In the genomic region with DNA sequence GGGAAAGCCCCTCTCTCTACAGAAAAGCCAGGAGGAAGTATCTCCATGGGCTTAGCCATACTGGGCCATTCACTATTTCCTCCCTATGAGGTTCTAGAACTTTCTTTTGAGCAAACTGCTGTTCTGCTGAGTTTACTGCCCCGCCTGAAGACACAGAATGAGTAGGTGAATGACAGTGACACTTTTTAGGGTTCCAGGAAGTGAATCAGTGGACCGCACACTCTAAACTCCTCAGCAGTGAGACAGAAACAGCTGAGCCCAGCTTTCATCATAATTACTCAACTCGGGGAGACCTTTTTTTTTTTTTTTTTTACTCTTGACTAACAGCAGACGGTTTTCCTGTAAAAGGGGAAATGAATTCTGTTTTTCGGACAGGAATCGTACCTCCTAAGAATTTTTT, we compare ENCODE assay signal across 11 mouse cellular contexts. TPM values are rescaled to one million over a fixed set of nuclear protein-coding genes. Genes with fewer than 3 reads are reported as not detected.
DNase-seq lines count a peak whose midpoint lies in the region; ATAC-seq lines count a peak whose summit lies in the region.
"Had no signal": no experiment of that assay in that cellular context is flagged by ENCODE, and none has a peak within 500 bp of the region (broad histone marks: within the 10 kb centered on the region; RNA-seq: fewer than 3 reads in every experiment).

No protein-coding gene starts in this region.

- H3K4me3 ChIP-seq in kidney, embryonic 16.5 days (ENCODE audit: low read length) = no peak overlapping the region
- H3K4me3 ChIP-seq: lung, embryonic 15.5 days had no signal

- no peak overlapping the region for H3K4me2 ChIP-seq in kidney, embryonic 16.5 days (replicated peaks; ENCODE audit: low read depth, low read length)
- H3K4me2 ChIP-seq: lung, embryonic 15.5 days had no signal

- ATAC-seq in kidney, embryonic 16.5 days (ENCODE audit: low FRiP score, low TSS enrichment) = no peak
- peak; percentile 87 for ATAC-seq in common myeloid progenitor, adult 5-6 weeks (replicated peaks; ENCODE audit: low read depth, poor library complexity, severe bottlenecking)
- peak; percentile 89 for ATAC-seq in megakaryocyte, adult 5-6 weeks (ENCODE audit: poor library complexity, severe bottlenecking)
- ATAC-seq in erythroblast, adult 5-6 weeks (replicated peaks; ENCODE audit: low FRiP score, poor library complexity, severe bottlenecking) = no peak

- no peak for DNase-seq in kidney, postnatal 25 days
- DNase-seq in A20 (ENCODE audit: low read depth, low spot score) = peak; percentile 46
- no peak for DNase-seq in ovary, postnatal 10 days (ENCODE audit: low spot score)
- no peak for DNase-seq in adrenal gland, postnatal 10 days
- DNase-seq: kidney, adult 2 months; thymus, adult 2 months had no signal

- peaks cover 34% of the 10 kb centered on the region for H3K4me1 ChIP-seq in kidney, embryonic 16.5 days (ENCODE audit: insufficient read depth, low read length)

- H3K27ac ChIP-seq in kidney, embryonic 16.5 days (ENCODE audit: low read length) = peak overlapping the region; percentile 51; the same call in 1 of the 2 replicates
- H3K27ac ChIP-seq: lung, embryonic 15.5 days had no signal

- no peaks in the 10 kb centered on the region for H3K9me3 ChIP-seq in kidney, embryonic 16.5 days (ENCODE audit: low read length)
- H3K9me3 ChIP-seq: lung, embryonic 15.5 days had no signal

- H3K27me3 ChIP-seq in kidney, embryonic 16.5 days (ENCODE audit: insufficient read depth, low read length) = no peaks in the 10 kb centered on the region
- H3K27me3 ChIP-seq: lung, embryonic 15.5 days had no signal

- no peaks in the 10 kb centered on the region for H3K36me3 ChIP-seq in kidney, embryonic 16.5 days (ENCODE audit: insufficient read depth, low read length)
- H3K36me3 ChIP-seq: lung, embryonic 15.5 days had no signal

- no peak overlapping the region for H3K9ac ChIP-seq in kidney, embryonic 16.5 days (replicated peaks; ENCODE audit: low read length)
- H3K9ac ChIP-seq: lung, embryonic 15.5 days had no signal

- WGBS in kidney, embryonic 16.5 days = 40% methylated on average over 6 of the region's 6 CpGs

RNA-seq across cellular contexts. Expression of a gene that starts 10.9 kb away (rescaled TPM):
- polyA plus RNA-seq in kidney, embryonic 16.5 days (2015; fragmentation: Nextera tagmentation; extraction: Ambion mirVana) = 47.5 and 48.2 TPM in 2 replicates
- not detected in 2 replicates for total RNA-seq in common myeloid progenitor, adult 5-6 weeks (2017)
- 0.27 and 0.84 TPM in 2 replicates for total RNA-seq in megakaryocyte, adult 5-6 weeks (2015)
- not detected in 2 replicates for total RNA-seq in megakaryocyte, adult 5-6 weeks (2017)
- total RNA-seq in erythroblast, adult 5-6 weeks (2015; ENCODE audit: low replicate concordance) = 0.84 TPM in 1 of 2 replicates, not detected in the other
- 0.42 TPM in 1 of 2 replicates, not detected in the other for total RNA-seq in erythroblast, adult 5-6 weeks (2017; ENCODE audit: low replicate concordance)
- total RNA-seq in adrenal gland, postnatal 10 days (2021) = 10 to 100 TPM in 1 of 2 experiments, 1 to 10 TPM in 1; 9.3 to 11.1 TPM

Comparison
In these comparisons a context has a peak if more than half of its experiments do, and no peak if none do; other contexts are left out.
1. ATAC-seq: peak in common myeloid progenitor, adult 5-6 weeks (single experiment) and megakaryocyte, adult 5-6 weeks (single experiment); none in kidney, embryonic 16.5 days (single experiment) and erythroblast, adult 5-6 weeks (single experiment).
2. RNA of a gene that starts 10.9 kb away (total RNA-seq): 9.3 to 11.1 TPM in adrenal gland, postnatal 10 days; 0.27 to 0.84 TPM in megakaryocyte, adult 5-6 weeks, not detected in common myeloid progenitor, adult 5-6 weeks and 0.42 to 0.84 TPM in erythroblast, adult 5-6 weeks; every median in the first group is over 4 times any median in the second.